Mouse (Mus musculus): ENCODE measurements around the gene Cfap65.

Cfap65 gene

GRCm38 (mm10) chr1:74935402-74935801, at the start of gene Cfap65:
TSS of gene Cfap65 (minus strand) at chr1:74935599.
- peak; percentile 86 to 87 for DNase-seq (ENCODE audit: low spot score in 2 of 2)

- DNase-seq (ENCODE audit: low spot score in 2 of 2), result no peak
Observed at GRCm38 (mm10) chr1:74977001-74977400, 41.6 kb upstream of the Cfap65 start.

- no peak for DNase-seq (ENCODE audit: low spot score in 2 of 2)
Observed at GRCm38 (mm10) chr1:74975936-74976335, 40.5 kb upstream of the Cfap65 start.

GRCm38 (mm10) chr1:74973590-74973989, 38.2 kb upstream of the Cfap65 start:
- DNase-seq (ENCODE audit: low spot score in 2 of 2), result no peak

- no peak for DNase-seq (ENCODE audit: low spot score in 2 of 2)
Observed at GRCm38 (mm10) chr1:74971353-74972050, 36.1 kb upstream of the Cfap65 start.

- DNase-seq (ENCODE audit: low spot score in 2 of 2), result no peak
Observed at GRCm38 (mm10) chr1:74967962-74968580, 32.7 kb upstream of the Cfap65 start.

- peak; percentile 56 to 71 for DNase-seq (ENCODE audit: low spot score in 2 of 2)
Observed at GRCm38 (mm10) chr1:74964494-74965215, 29.3 kb upstream of the Cfap65 start.

GRCm38 (mm10) chr1:74962853-74963227, 27.4 kb upstream of the Cfap65 start:
- no peak for DNase-seq (ENCODE audit: low spot score in 2 of 2)

- no peak for DNase-seq (ENCODE audit: low spot score in 2 of 2)
Observed at GRCm38 (mm10) chr1:74962126-74962852, 26.9 kb upstream of the Cfap65 start.

- DNase-seq (ENCODE audit: low spot score in 2 of 2), result no peak
Observed at GRCm38 (mm10) chr1:74961722-74962121, 26.3 kb upstream of the Cfap65 start.

GRCm38 (mm10) chr1:74960059-74960458, 24.7 kb upstream of the Cfap65 start:
- no peak for DNase-seq (ENCODE audit: low spot score in 2 of 2)

- no peak for DNase-seq (ENCODE audit: low spot score in 2 of 2)
Observed at GRCm38 (mm10) chr1:74951556-74952210, 16.3 kb upstream of the Cfap65 start, which contains the start of gene Ihh. TSS of gene Ihh (minus strand) at chr1:74951672.

GRCm38 (mm10) chr1:74950576-74951490, 15.4 kb upstream of the Cfap65 start:
- no peak for DNase-seq (ENCODE audit: low spot score in 2 of 2)

- DNase-seq (ENCODE audit: low spot score in 2 of 2), result no peak
Observed at GRCm38 (mm10) chr1:74950066-74950465, 14.7 kb upstream of the Cfap65 start.

GRCm38 (mm10) chr1:74949666-74950050, 14.3 kb upstream of the Cfap65 start:
- DNase-seq (ENCODE audit: low spot score in 2 of 2), result no peak

GRCm38 (mm10) chr1:74948784-74949665, 13.6 kb upstream of the Cfap65 start:
- peak; percentile 56 to 66 for DNase-seq (ENCODE audit: low spot score in 2 of 2)

- no peak for DNase-seq (ENCODE audit: low spot score in 2 of 2)
Observed at GRCm38 (mm10) chr1:74947986-74948670, 12.7 kb upstream of the Cfap65 start.

GRCm38 (mm10) chr1:74941651-74942360, 6.4 kb upstream of the Cfap65 start:
- no peak for DNase-seq (ENCODE audit: low spot score in 2 of 2)

Data from right cerebral cortex, postnatal 10 days (tissue).